Mouse (Mus musculus): ENCODE data around the gene Ctnna2. TPM values are rescaled to one million over a fixed set of nuclear protein-coding genes. Genes with fewer than 3 reads are reported as not detected.

Ctnna2 gene
- total RNA-seq, 2 experiments from 2014 or later, result not detected

DNA sequence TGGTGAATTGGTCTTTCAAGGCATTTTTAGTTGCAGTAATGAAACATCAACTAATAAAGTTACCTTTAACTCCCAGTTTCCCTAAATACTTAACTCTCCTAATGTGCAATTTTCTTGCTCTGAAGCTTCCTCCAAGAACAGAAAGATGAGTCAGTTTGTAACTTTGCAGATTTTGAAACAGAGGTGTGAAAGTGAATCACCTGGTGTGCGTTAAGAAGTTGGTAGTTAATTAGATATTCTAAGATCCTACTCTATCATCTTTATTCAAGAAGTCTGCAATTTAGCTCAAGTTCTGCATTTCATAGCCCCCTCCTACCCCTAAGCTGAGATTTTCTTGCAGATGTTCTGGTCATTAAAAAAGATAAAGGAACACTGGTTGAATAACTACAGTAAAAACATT is 1082.3 kb downstream of the Ctnna2 start:
- DNase-seq, result no peak

Measured in heart, adult 18-20 months (tissue).